9 mouse cellular contexts compared by ENCODE assay signal in genomic region chr13:55830833-55831721, GRCm38 (mm10). TPM values are rescaled to one million over a fixed set of nuclear protein-coding genes. Genes with fewer than 3 reads are reported as not detected.
DNase-seq lines count a peak whose midpoint lies in the region; ATAC-seq and TF ChIP-seq lines count a peak whose summit lies in the region.
"Had no signal": no experiment of that assay in that cellular context is flagged by ENCODE, and none has a peak within 500 bp of the region (broad histone marks: within the 10 kb centered on the region; RNA-seq: fewer than 3 reads in every experiment).

No protein-coding gene starts in this region.

- DNase-seq in kidney, postnatal 10 days: peak; percentile 40
- DNase-seq in kidney, adult 18-20 months: no peak
- no peak for DNase-seq in neural tube, embryonic 11.5 days (ENCODE audit: low spot score)
- no peak for DNase-seq in layer of hippocampus, adult 8-10 months (ENCODE audit: low spot score in 2 of 2)

- ATAC-seq in intestine, embryonic 16.5 days: peak; percentile 59
- ATAC-seq in neural tube, embryonic 11.5 days (ENCODE audit: insufficient read depth, low FRiP score, low TSS enrichment): no peak
- ATAC-seq in CD4-positive, CD25-positive, alpha-beta regulatory T cell, adult 4 months: no peak
- ATAC-seq in megakaryocyte, adult 5-6 weeks (ENCODE audit: poor library complexity, severe bottlenecking): no peak

- H3K4me3 ChIP-seq in embryonic fibroblast, embryonic 13.5 days (ENCODE audit: insufficient read depth, low read length): peak overlapping the region; percentile 25
- peak overlapping the region; percentile 61 for H3K4me3 ChIP-seq in intestine, embryonic 16.5 days (ENCODE audit: low read length)
- peak overlapping the region; percentile 28; the same call in 1 of the 2 replicates for H3K4me3 ChIP-seq in neural tube, embryonic 11.5 days (ENCODE audit: low read depth, low read length)
- H3K4me3 ChIP-seq: erythroblast, embryonic 14.5 days had no signal

- peaks cover 66% of the 10 kb centered on the region for H3K27me3 ChIP-seq in intestine, embryonic 16.5 days (replicated peaks; ENCODE audit: control insufficient read depth, insufficient read depth, low read length)
- H3K27me3 ChIP-seq in neural tube, embryonic 11.5 days (ENCODE audit: control insufficient read depth, insufficient read depth, low read length): peaks cover 93% of the 10 kb centered on the region

- under 1% methylated on average over 74 of the region's 82 CpGs for WGBS in intestine, embryonic 16.5 days
- WGBS in neural tube, embryonic 11.5 days: under 1% methylated on average over 63 of the region's 82 CpGs

- no peak for TF ChIP-seq POLR2A in embryonic fibroblast, embryonic 13.5 days (IDR thresholded peaks at IDR 0.05; ENCODE audit: low read depth, low read length)

- no peak for TF ChIP-seq CTCF in embryonic fibroblast, embryonic 13.5 days (IDR thresholded peaks at IDR 0.05; ENCODE audit: borderline replicate concordance, insufficient read depth, low read length)

- H3K27ac ChIP-seq in embryonic fibroblast, embryonic 13.5 days (ENCODE audit: insufficient read depth, low read length): no peak overlapping the region
- peak overlapping the region; percentile 54 for H3K27ac ChIP-seq in intestine, embryonic 16.5 days (ENCODE audit: low read length)
- H3K27ac ChIP-seq in neural tube, embryonic 11.5 days (ENCODE audit: low read depth, low read length): no peak overlapping the region

- H3K9me3 ChIP-seq in intestine, embryonic 16.5 days (ENCODE audit: control insufficient read depth, low read length): no peaks in the 10 kb centered on the region
- H3K9me3 ChIP-seq in neural tube, embryonic 11.5 days (ENCODE audit: control insufficient read depth, low read length): no peaks in the 10 kb centered on the region

- H3K36me3 ChIP-seq in intestine, embryonic 16.5 days (ENCODE audit: control insufficient read depth, insufficient read depth, low read length): no peaks in the 10 kb centered on the region
- H3K36me3 ChIP-seq in neural tube, embryonic 11.5 days (ENCODE audit: control insufficient read depth, insufficient read depth, low read length): no peaks in the 10 kb centered on the region

- H3K9ac ChIP-seq in intestine, embryonic 16.5 days (ENCODE audit: low read depth, low read length): peak overlapping the region; percentile 82
- no peak overlapping the region; the same call in 1 of the 2 replicates for H3K9ac ChIP-seq in neural tube, embryonic 11.5 days (ENCODE audit: low read length)

- H3K4me2 ChIP-seq in intestine, embryonic 16.5 days (ENCODE audit: low read depth, low read length): peak overlapping the region; percentile 65
- peak overlapping the region; percentile 27 for H3K4me2 ChIP-seq in neural tube, embryonic 11.5 days (ENCODE audit: low read depth)

- H3K4me1 ChIP-seq in embryonic fibroblast, embryonic 13.5 days (ENCODE audit: control insufficient read depth, insufficient read depth, low read length): no peaks in the 10 kb centered on the region
- peaks cover 12% of the 10 kb centered on the region for H3K4me1 ChIP-seq in intestine, embryonic 16.5 days (ENCODE audit: control insufficient read depth, insufficient read depth, low read length)
- H3K4me1 ChIP-seq in neural tube, embryonic 11.5 days (ENCODE audit: control insufficient read depth, insufficient read depth, low read length): peaks cover 8% of the 10 kb centered on the region; the same call in 1 of the 2 replicates

RNA-seq across cellular contexts. Expression of gene Pitx1, which starts 4.9 kb away (rescaled TPM):
- polyA plus RNA-seq in embryonic fibroblast, embryonic 13.5 days (2011; ENCODE audit: insufficient read length, low read depth, missing spikeins): 1.5 and 7.3 TPM in 2 replicates
- 9.0 and 9.1 TPM in 2 replicates for polyA plus RNA-seq in intestine, embryonic 16.5 days (2015; fragmentation: Nextera tagmentation; extraction: Ambion mirVana)
- 2.6 and 5.2 TPM in 2 replicates for polyA plus RNA-seq in neural tube, embryonic 11.5 days (2014; fragmentation: Nextera tagmentation; extraction: Ambion mirVana)
- polyA plus RNA-seq in CD4-positive, CD25-positive, alpha-beta regulatory T cell, adult 4 months (2017; shearing (Covaris generic)): not detected
- total RNA-seq in megakaryocyte, adult 5-6 weeks (2015): not detected in 2 replicates
- not detected in 2 replicates for total RNA-seq in megakaryocyte, adult 5-6 weeks (2017)
- not detected for total RNA-seq in layer of hippocampus, adult 8-10 months (2022)

RNA-seq across cellular contexts. Expression of gene Catsper3, which starts 46.7 kb away (rescaled TPM):
- polyA plus RNA-seq in embryonic fibroblast, embryonic 13.5 days (2011; ENCODE audit: insufficient read length, low read depth, missing spikeins): not detected in 2 replicates
- 0.13 TPM in 1 of 2 replicates, not detected in the other for polyA plus RNA-seq in intestine, embryonic 16.5 days (2015; fragmentation: Nextera tagmentation; extraction: Ambion mirVana)
- polyA plus RNA-seq in neural tube, embryonic 11.5 days (2014; fragmentation: Nextera tagmentation; extraction: Ambion mirVana): not detected in 2 replicates
- polyA plus RNA-seq in CD4-positive, CD25-positive, alpha-beta regulatory T cell, adult 4 months (2017; shearing (Covaris generic)): under 1 TPM in 1 of 2 experiments, not detected in 1; 0.58 TPM
- total RNA-seq in megakaryocyte, adult 5-6 weeks (2015): not detected in 2 replicates
- total RNA-seq in megakaryocyte, adult 5-6 weeks (2017): not detected in 2 replicates
- under 1 TPM; 0.29 to 0.64 (median 0.48) TPM for total RNA-seq in layer of hippocampus, adult 8-10 months (2022)
- polyA plus RNA-seq: erythroblast, embryonic 14.5 days had no signal
